In genomic region chr2:105854740-105855139, GRCm38 (mm10) we compare ENCODE assay signal across 9 mouse cellular contexts. TPM values are rescaled to one million over a fixed set of nuclear protein-coding genes. Genes with fewer than 3 reads are reported as not detected.
DNase-seq lines count a peak whose midpoint lies in the region; ATAC-seq and TF ChIP-seq lines count a peak whose summit lies in the region.
"Had no signal": no experiment of that assay in that cellular context is flagged by ENCODE, and none has a peak within 500 bp of the region (broad histone marks: within the 10 kb centered on the region; RNA-seq: fewer than 3 reads in every experiment).

No protein-coding gene starts in this region.

- DNase-seq in liver, adult 2 months (ENCODE audit: extremely low read depth, low read depth, low spot score): peak; percentile 88
- DNase-seq in liver, postnatal 0 days: no peak
- DNase-seq in cerebellum, adult 9-10 months: peak; percentile 54
- DNase-seq in heart, postnatal 14 days: peak; percentile 8 to 26
- DNase-seq in retina, postnatal 7 days (ENCODE audit: low read depth, low spot score): peak; percentile 2
- DNase-seq in MN1 (ENCODE audit: low spot score): no peak
- DNase-seq in spleen, postnatal 36 days (ENCODE audit: low spot score in 2 of 2): no peak

- H3K9me3 ChIP-seq in liver, postnatal 0 days (ENCODE audit: low read length): no peaks in the 10 kb centered on the region
- H3K9me3 ChIP-seq in forebrain, embryonic 15.5 days: no peaks in the 10 kb centered on the region

- no peak for TF ChIP-seq EP300 in liver, postnatal 0 days (IDR thresholded peaks at IDR 0.05; ENCODE audit: low read depth)

- no peaks in the 10 kb centered on the region; the same call in 1 of the 2 replicates for H3K4me1 ChIP-seq in liver, adult 2 months (ENCODE audit: control insufficient read depth, insufficient read depth, low read length)
- no peaks in the 10 kb centered on the region for H3K4me1 ChIP-seq in liver, postnatal 0 days (ENCODE audit: insufficient read depth)
- no peaks in the 10 kb centered on the region for H3K4me1 ChIP-seq in forebrain, embryonic 15.5 days

- no peak for TF ChIP-seq CTCF in liver, adult 2 months (IDR thresholded peaks at IDR 0.05; ENCODE audit: low read depth, low read length)
- no peak for TF ChIP-seq CTCF in liver, postnatal 0 days (IDR thresholded peaks at IDR 0.05; ENCODE audit: low read depth)

- ATAC-seq in liver, postnatal 0 days: no peak
- ATAC-seq in forebrain, embryonic 15.5 days (replicated peaks): no peak
- ATAC-seq: Patski had no signal

- intact Hi-C loops in heart, postnatal 14 days (cut with DNase I): no loop called here

- H3K27me3 ChIP-seq in liver, adult 2 months (ENCODE audit: control insufficient read depth, insufficient read depth, low read length): no peaks in the 10 kb centered on the region
- no peaks in the 10 kb centered on the region for H3K27me3 ChIP-seq in liver, postnatal 0 days (ENCODE audit: insufficient read depth, low read length)
- no peaks in the 10 kb centered on the region for H3K27me3 ChIP-seq in forebrain, embryonic 15.5 days
- H3K27me3 ChIP-seq: Patski had no signal

- no peak overlapping the region for H3K9ac ChIP-seq in liver, adult 2 months (ENCODE audit: low read depth, low read length)
- H3K9ac ChIP-seq in liver, postnatal 0 days (replicated peaks): no peak overlapping the region
- H3K9ac ChIP-seq in forebrain, embryonic 15.5 days (replicated peaks): no peak overlapping the region

- H3K79me2 ChIP-seq in liver, adult 2 months (ENCODE audit: control insufficient read depth, insufficient read depth, low read length): no peaks in the 10 kb centered on the region

- H3K4me3 ChIP-seq in liver, adult 2 months (ENCODE audit: insufficient read depth, low read depth, low read length): no peak overlapping the region
- no peak overlapping the region for H3K4me3 ChIP-seq in liver, postnatal 0 days (ENCODE audit: low read depth, low read length)
- no peak overlapping the region for H3K4me3 ChIP-seq in forebrain, embryonic 15.5 days

- no peak for TF ChIP-seq POLR2A in liver, adult 2 months (IDR thresholded peaks at IDR 0.05; ENCODE audit: extremely low read depth, insufficient read depth, low read length)

- 8% methylated on average over 2 of the region's 2 CpGs for WGBS in liver, adult 2 months
- WGBS in liver, postnatal 0 days (ENCODE audit: insufficient replicate concordance): 70% methylated on average over 2 of the region's 2 CpGs
- 58% methylated on average over 2 of the region's 2 CpGs for WGBS in forebrain, embryonic 15.5 days

- no peaks in the 10 kb centered on the region for H3K36me3 ChIP-seq in liver, adult 2 months (ENCODE audit: control insufficient read depth, insufficient read depth, low read length)
- H3K36me3 ChIP-seq in liver, postnatal 0 days (replicated peaks; ENCODE audit: insufficient read depth, low read length): no peaks in the 10 kb centered on the region
- H3K36me3 ChIP-seq in forebrain, embryonic 15.5 days: no peaks in the 10 kb centered on the region

- no peak overlapping the region for H3K4me2 ChIP-seq in liver, postnatal 0 days (ENCODE audit: low read depth, low read length)
- no peak overlapping the region for H3K4me2 ChIP-seq in forebrain, embryonic 15.5 days (replicated peaks)

- no peak overlapping the region for H3K27ac ChIP-seq in liver, adult 2 months (replicated peaks; ENCODE audit: insufficient read depth, low read depth, low read length)
- H3K27ac ChIP-seq in liver, postnatal 0 days (ENCODE audit: low read depth): no peak overlapping the region
- no peak overlapping the region for H3K27ac ChIP-seq in forebrain, embryonic 15.5 days (replicated peaks)

RNA-seq across cellular contexts. Expression of gene Elp4, which starts 49.6 kb away (rescaled TPM):
- 13.6 and 16.2 TPM in 2 replicates for total RNA-seq in liver, adult 2 months (2014; rRNA removed)
- 7.7 and 10.1 TPM in 2 replicates for polyA plus RNA-seq in liver, adult 2 months (2012; rRNA removed)
- polyA plus RNA-seq in liver, postnatal 0 days (2015; fragmentation: Nextera tagmentation; extraction: Ambion mirVana): 8.0 and 9.7 TPM in 2 replicates
- 10 to 100 TPM; 12.3 to 12.4 TPM for total RNA-seq in heart, postnatal 14 days (2021)
- polyA plus RNA-seq in forebrain, embryonic 15.5 days (2015; fragmentation: Nextera tagmentation; extraction: Ambion mirVana): 42.1 and 44.9 TPM in 2 replicates

RNA-seq across cellular contexts. Expression of gene Immp1l, which starts 49.7 kb away (rescaled TPM):
- total RNA-seq in liver, adult 2 months (2014; rRNA removed): 42.2 and 49.4 TPM in 2 replicates
- 12.7 and 15.1 TPM in 2 replicates for polyA plus RNA-seq in liver, adult 2 months (2012; rRNA removed)
- 64.4 and 68.9 TPM in 2 replicates for polyA plus RNA-seq in liver, postnatal 0 days (2015; fragmentation: Nextera tagmentation; extraction: Ambion mirVana)
- total RNA-seq in heart, postnatal 14 days (2021): 10 to 100 TPM; 76.2 to 77.7 TPM
- polyA plus RNA-seq in forebrain, embryonic 15.5 days (2015; fragmentation: Nextera tagmentation; extraction: Ambion mirVana): 106 and 110 TPM in 2 replicates

Comparison
In these comparisons a context has a peak if more than half of its experiments do, and no peak if none do; other contexts are left out.
1. DNase-seq: peak in liver, adult 2 months (single experiment), cerebellum, adult 9-10 months (single experiment), heart, postnatal 14 days (2 of 2) and retina, postnatal 7 days (single experiment); none in liver, postnatal 0 days (single experiment), MN1 (single experiment) and spleen, postnatal 36 days (0 of 2).